Mouse (Mus musculus): ENCODE results near the gene Sympk. TPM values are rescaled to one million over a fixed set of nuclear protein-coding genes. Genes with fewer than 3 reads are reported as not detected.

Gene Sympk
- 113 and 118 TPM in 2 replicates for polyA plus RNA-seq (2012; rRNA removed)

DNA sequence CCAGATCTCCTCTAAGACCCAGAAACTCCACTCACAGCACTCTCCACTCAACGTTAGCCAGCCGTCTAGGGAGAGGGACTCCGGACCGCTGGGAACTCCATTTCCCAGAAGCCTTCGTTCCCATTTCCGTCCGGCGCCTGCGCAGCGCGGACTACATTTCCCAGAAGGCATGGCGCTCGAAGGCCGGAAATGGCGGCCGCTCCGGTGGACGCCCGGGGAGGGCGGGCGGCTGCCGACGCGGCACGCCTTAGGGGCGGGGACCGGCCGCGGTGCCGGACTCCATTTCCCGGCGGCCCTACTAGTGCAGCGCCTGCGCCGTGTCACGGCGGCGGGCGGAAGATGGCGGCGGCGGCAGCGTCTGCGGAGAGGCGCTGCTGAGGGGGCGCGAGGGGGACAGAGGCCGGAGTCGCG is at the start of gene Sympk:
Sympk (plus strand) TSS at position 282 of the 411 bp plus-strand sequence.
- 0 out of 2 replicates have a peak, but pooled peaks have one; percentile 11 for TF ChIP-seq POLR2A (IDR thresholded peaks at IDR 0.05; ENCODE audit: extremely low read depth, insufficient read depth, low read length)
- no peak for TF ChIP-seq CTCF (IDR thresholded peaks at IDR 0.05; ENCODE audit: extremely low read depth, insufficient read depth, low read length)
- Histone ChIP-seq H3K27ac (ENCODE audit: insufficient read depth, low read length) (no peak within 1 kb of the TSS), H3K4me3 (ENCODE audit: insufficient read depth, low read length) (peak within 1 kb of the TSS; percentile 92), H3K4me1 (ENCODE audit: control insufficient read depth, insufficient read depth, low read length) (no peaks in the 10 kb centered on the region)

DNA sequence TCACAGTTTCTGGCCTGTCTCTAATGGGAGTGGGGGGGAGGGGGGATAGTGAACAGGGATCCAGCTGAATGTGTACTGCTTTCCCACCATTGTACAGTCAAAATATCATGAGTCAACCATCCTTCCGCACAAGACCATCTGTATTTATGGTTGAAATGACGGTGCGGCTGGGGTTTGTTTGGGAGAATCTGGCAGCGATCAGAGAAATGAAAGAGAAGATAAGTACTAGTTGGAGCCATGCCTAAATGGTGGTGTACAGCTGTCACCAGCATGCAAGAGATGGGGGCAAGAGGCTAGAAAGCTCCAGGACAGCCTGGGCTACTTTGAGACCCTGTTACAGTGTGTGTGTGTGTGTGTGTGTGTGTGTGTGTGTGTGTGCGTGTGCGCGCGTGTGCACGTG is 45.8 kb upstream of the Sympk start:
- Histone ChIP-seq H3K4me3 (ENCODE audit: insufficient read depth, low read length) (no peak overlapping the region), H3K27ac (ENCODE audit: insufficient read depth, low read length) (no peak overlapping the region), H3K4me1 (ENCODE audit: control insufficient read depth, insufficient read depth, low read length) (no peaks in the 10 kb centered on the region)
- TF ChIP-seq CTCF (IDR thresholded peaks at IDR 0.05; ENCODE audit: extremely low read depth, insufficient read depth, low read length) (no peak), POLR2A (IDR thresholded peaks at IDR 0.05; ENCODE audit: extremely low read depth, insufficient read depth, low read length) (no peak)

DNA sequence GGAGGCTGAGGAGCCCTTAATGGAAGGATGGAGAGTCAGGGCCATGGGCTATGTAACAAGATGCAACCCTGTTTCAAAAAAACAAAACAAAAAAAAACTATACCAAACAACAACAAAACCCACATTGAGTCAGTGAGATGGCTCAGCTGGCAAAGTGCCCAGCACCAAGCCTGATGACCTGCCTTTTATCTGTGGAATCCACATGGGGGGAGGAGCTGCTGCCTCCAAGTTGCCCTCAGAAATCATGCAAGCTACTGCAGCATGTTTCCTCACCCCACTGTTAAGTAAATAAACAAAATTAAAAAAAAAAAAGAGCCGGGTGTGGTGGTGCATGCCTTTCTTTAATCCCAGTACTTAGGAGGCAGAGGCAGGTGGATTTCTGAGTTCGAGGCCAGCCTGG is 37.7 kb upstream of the Sympk start:
- no peak overlapping the region for H3K27ac ChIP-seq (ENCODE audit: insufficient read depth, low read length)
- no peak for TF ChIP-seq POLR2A (IDR thresholded peaks at IDR 0.05; ENCODE audit: extremely low read depth, insufficient read depth, low read length)
- TF ChIP-seq CTCF (IDR thresholded peaks at IDR 0.05; ENCODE audit: extremely low read depth, insufficient read depth, low read length), result no peak
- H3K4me1 ChIP-seq (ENCODE audit: control insufficient read depth, insufficient read depth, low read length), result no peaks in the 10 kb centered on the region; the same call in 1 of the 2 replicates
- no peak overlapping the region for H3K4me3 ChIP-seq (ENCODE audit: insufficient read depth, low read length)

DNA sequence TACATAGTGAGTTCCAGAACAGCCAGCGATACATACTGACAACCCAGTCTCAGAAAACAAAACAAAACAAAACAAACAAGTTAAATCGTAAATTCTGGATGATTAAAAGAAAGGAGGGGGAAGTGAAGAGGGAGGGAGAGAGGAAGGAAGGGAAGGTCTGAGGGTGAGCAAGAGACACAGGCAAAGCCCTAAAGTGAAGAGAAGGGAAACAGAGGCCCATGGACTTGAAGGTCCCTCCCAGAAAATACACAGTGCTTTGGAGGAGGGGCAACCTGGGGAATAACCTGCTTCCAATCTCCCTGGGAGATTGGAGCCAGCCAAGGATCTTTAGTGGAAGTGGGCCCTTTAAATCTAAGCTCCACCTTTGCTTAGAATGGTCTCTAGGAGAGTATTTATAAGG is 37.1 kb upstream of the Sympk start, which contains the start of gene Nanos2:
Nanos2 (plus strand) TSS at position 301 of the 400 bp plus-strand sequence.
- H3K27ac ChIP-seq (ENCODE audit: insufficient read depth, low read length), result no peak within 1 kb of the TSS
- no peaks in the 10 kb centered on the region; the same call in 1 of the 2 replicates for H3K4me1 ChIP-seq (ENCODE audit: control insufficient read depth, insufficient read depth, low read length)
- H3K4me3 ChIP-seq (ENCODE audit: insufficient read depth, low read length), result no peak within 1 kb of the TSS
- TF ChIP-seq CTCF (IDR thresholded peaks at IDR 0.05; ENCODE audit: extremely low read depth, insufficient read depth, low read length) (no peak), POLR2A (IDR thresholded peaks at IDR 0.05; ENCODE audit: extremely low read depth, insufficient read depth, low read length) (no peak)

DNA sequence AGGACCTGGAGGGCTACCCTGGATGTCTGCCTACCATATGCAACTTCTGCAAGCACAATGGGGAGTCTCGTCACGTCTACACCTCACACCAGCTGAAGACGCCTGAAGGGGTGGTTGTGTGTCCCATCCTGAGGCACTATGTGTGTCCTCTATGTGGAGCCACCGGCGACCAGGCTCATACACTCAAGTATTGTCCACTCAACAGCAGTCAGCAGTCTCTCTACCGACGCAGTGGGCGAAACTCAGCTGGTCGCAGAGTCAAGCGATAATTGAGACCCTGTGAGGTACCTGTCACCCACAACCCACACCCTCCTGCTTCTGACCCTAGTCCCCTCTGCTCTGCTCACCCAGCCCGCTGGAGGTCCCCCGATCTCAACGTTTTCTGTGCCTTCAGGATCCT is 36.4 kb upstream of the Sympk start:
- H3K4me3 ChIP-seq (ENCODE audit: insufficient read depth, low read length), result no peak overlapping the region
- no peak overlapping the region for H3K27ac ChIP-seq (ENCODE audit: insufficient read depth, low read length)
- peaks cover 3% of the 10 kb centered on the region; the same call in 1 of the 2 replicates for H3K4me1 ChIP-seq (ENCODE audit: control insufficient read depth, insufficient read depth, low read length)
- TF ChIP-seq CTCF (IDR thresholded peaks at IDR 0.05; ENCODE audit: extremely low read depth, insufficient read depth, low read length) (no peak), POLR2A (IDR thresholded peaks at IDR 0.05; ENCODE audit: extremely low read depth, insufficient read depth, low read length) (no peak)

DNA sequence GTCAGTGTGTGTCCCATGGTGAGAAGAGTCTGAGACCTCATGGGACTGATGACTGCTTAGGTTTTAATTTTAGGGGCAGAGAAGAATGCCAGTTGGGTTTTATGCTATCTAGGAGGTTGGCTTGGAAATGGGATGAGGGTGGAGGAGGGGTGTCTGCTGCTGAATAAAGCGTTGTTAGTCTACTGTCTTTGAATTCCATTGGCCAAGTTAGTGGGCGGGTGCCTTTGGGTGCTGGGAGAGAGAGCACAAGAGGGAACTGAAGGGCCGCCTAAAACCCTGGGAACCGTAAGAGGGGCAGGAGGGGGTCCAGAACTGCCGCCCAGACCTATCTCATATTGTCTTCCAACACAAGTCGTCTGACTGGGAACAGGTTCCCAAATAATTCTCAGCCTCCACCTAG is 35.4 kb upstream of the Sympk start:
- no peak overlapping the region for H3K27ac ChIP-seq (ENCODE audit: insufficient read depth, low read length)
- no peak overlapping the region for H3K4me3 ChIP-seq (ENCODE audit: insufficient read depth, low read length)
- peaks cover 3% of the 10 kb centered on the region; the same call in 1 of the 2 replicates for H3K4me1 ChIP-seq (ENCODE audit: control insufficient read depth, insufficient read depth, low read length)
- TF ChIP-seq CTCF (IDR thresholded peaks at IDR 0.05; ENCODE audit: extremely low read depth, insufficient read depth, low read length) (no peak), POLR2A (IDR thresholded peaks at IDR 0.05; ENCODE audit: extremely low read depth, insufficient read depth, low read length) (no peak)

DNA sequence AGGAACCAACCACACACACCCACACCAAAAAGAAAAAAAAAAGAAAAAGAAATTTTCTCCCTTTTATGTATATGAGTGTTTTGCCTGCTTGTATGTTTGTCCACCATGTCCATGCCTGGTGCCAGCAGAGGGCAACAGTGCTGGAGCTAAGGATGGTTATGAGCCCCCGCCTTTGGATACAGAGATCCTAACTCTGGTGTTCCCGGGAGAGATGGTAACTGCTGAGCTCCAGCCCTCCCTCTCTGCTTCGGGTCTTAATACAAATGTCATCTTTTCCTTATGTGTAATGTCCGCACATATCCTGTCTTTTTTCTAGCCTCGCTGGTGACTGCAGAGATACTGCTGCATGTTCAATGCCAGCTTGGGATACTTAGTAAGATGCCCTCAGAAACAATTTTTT is 34.2 kb upstream of the Sympk start:
- Histone ChIP-seq H3K4me3 (ENCODE audit: insufficient read depth, low read length) (peak overlapping the region; percentile 68), H3K4me1 (ENCODE audit: control insufficient read depth, insufficient read depth, low read length) (peaks cover 5% of the 10 kb centered on the region; the same call in 1 of the 2 replicates)
- TF ChIP-seq CTCF (IDR thresholded peaks at IDR 0.05; ENCODE audit: extremely low read depth, insufficient read depth, low read length) (no peak), POLR2A (IDR thresholded peaks at IDR 0.05; ENCODE audit: extremely low read depth, insufficient read depth, low read length) (no peak)

DNA sequence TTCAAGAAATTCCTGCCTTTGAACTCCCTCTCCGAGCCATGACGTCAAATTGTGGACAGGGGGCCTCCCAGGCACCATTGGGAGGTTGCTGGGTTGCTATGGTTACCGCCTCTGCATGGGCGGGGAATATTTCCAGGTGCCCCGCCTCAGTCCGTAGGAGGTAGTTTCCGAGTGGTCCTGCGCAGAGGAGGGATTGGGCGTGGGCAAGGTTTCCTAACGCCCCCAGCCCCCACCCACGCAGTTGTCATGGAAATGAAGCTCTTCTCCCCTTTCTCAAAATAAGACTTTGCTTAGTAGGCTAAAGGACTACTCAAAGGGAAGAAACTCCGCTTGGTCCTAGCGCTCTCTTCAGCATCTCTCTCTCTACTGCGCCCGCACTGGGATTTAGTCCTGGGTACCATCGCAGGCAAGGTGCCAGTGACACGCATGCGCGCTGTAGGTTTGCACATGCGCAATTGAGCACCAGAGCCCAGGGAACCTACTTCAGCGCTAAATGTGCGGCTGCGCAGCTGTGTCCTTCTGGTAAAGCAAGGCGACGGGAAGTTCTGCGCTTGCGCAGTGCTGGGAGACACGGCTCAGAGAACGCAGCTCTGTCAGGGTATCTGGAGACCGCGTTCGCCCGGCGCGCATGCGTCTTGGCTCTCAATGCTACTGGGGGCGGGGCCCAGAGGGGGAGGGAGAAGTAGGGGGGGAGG is 33.4 kb upstream of the Sympk start, which contains the start of gene Mypop:
Mypop (plus strand) TSS at position 645 of the 695 bp plus-strand sequence.
- H3K27ac ChIP-seq (ENCODE audit: insufficient read depth, low read length), result peak within 1 kb of the TSS; percentile 65
- TF ChIP-seq CTCF (IDR thresholded peaks at IDR 0.05; ENCODE audit: extremely low read depth, insufficient read depth, low read length) (no peak), POLR2A (IDR thresholded peaks at IDR 0.05; ENCODE audit: extremely low read depth, insufficient read depth, low read length) (peak; percentile 96)

More for the DNA sequence above, 34.2 kb upstream of the Sympk start:
- peak overlapping the region; percentile 65; the same call in 1 of the 2 replicates for H3K27ac ChIP-seq (ENCODE audit: insufficient read depth, low read length)

DNA sequence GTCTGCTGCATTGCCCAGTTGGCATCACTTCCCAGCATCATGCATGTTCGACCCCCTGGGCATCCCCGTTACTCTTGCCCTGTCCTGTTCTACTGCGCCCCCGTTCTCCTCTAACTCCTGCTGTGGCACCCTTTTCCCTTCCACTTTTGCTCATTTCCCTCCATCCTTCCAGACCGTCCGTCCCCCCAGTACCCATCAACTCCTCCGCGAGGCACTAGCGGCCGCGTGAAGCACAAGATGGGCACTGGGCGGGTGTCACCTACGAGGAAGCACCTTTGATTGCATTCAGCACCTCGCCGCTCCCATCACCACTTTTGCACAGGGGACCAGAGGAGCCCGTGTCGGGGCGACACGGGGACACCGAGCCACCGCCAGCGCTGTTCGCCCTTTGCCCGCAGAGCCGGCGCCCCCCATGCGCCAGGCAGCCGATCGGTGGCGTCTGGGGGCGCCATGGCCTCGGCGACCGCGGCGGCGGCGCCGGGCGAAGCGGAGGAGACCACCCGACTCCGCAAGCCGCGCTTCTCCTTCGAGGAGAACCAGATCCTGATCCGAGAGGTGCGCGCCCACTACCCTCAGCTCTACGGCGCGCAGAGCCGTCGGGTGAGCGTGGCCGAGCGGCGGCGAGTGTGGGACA is 32.4 kb upstream of the Sympk start:
- H3K4me1 ChIP-seq (ENCODE audit: control insufficient read depth, insufficient read depth, low read length), result peaks cover 5% of the 10 kb centered on the region; the same call in 1 of the 2 replicates
- H3K4me3 ChIP-seq (ENCODE audit: insufficient read depth, low read length), result peak overlapping the region; percentile 68
- no peak for TF ChIP-seq CTCF (IDR thresholded peaks at IDR 0.05; ENCODE audit: extremely low read depth, insufficient read depth, low read length)
- no peak for TF ChIP-seq POLR2A (IDR thresholded peaks at IDR 0.05; ENCODE audit: extremely low read depth, insufficient read depth, low read length)
- peak overlapping the region; percentile 57 for H3K27ac ChIP-seq (ENCODE audit: insufficient read depth, low read length)

More for the DNA sequence above, 33.4 kb upstream of the Sympk start, which contains the start of gene Mypop:
- Histone ChIP-seq H3K4me3 (ENCODE audit: insufficient read depth, low read length) (peak within 1 kb of the TSS; percentile 68), H3K4me1 (ENCODE audit: control insufficient read depth, insufficient read depth, low read length) (peaks cover 5% of the 10 kb centered on the region; the same call in 1 of the 2 replicates)
